Mouse (Mus musculus): ENCODE results near the gene Dcpp1. TPM values are rescaled to one million over a fixed set of nuclear protein-coding genes. Genes with fewer than 3 reads are reported as not detected.

Gene Dcpp1
- polyA plus RNA-seq, 1 experiment from 2014 or later: not detected

DNA sequence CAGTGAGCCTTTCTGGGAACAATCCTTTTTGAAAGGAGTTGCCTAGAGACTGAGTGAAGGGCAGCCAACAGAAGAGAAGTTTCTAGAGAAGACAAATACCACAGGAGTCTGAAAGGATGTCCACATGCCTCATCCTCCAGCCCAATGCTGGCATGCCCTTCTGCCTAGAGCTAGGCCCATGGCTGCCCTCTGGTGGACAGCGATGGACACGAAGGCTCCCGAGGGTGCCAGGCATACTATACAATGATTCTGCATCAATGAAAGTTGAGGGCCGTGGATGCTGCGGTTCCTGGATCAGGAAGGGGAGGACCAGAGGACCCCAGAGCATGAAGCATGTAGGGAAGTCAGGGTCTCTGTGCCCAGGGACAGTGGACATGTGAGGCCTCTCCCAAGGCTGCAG, 27.4 kb upstream of the Dcpp1 start:
- H3K27ac ChIP-seq (ENCODE audit: low read length): no peak overlapping the region; the same call in 1 of the 2 replicates
- 0 out of 2 replicates have a peak, but pooled peaks have one; percentile 30 for ATAC-seq (ENCODE audit: insufficient read depth, low FRiP score)
- H3K36me3 ChIP-seq (ENCODE audit: control insufficient read depth, insufficient read depth, low read length): no peaks in the 10 kb centered on the region
- no peak overlapping the region for H3K9ac ChIP-seq (ENCODE audit: low read length)
- H3K4me1 ChIP-seq (ENCODE audit: control insufficient read depth, insufficient read depth, low read length): no peaks in the 10 kb centered on the region
- WGBS: 38% methylated on average over 5 of the region's 5 CpGs
- no peaks in the 10 kb centered on the region for H3K27me3 ChIP-seq (ENCODE audit: control insufficient read depth, insufficient read depth, low read length)
- no peak overlapping the region for H3K4me2 ChIP-seq (ENCODE audit: low read depth, low read length)
- H3K9me3 ChIP-seq (replicated peaks; ENCODE audit: control insufficient read depth, low read length): no peaks in the 10 kb centered on the region
- no peak overlapping the region for H3K4me3 ChIP-seq (replicated peaks; ENCODE audit: low read length)

DNA sequence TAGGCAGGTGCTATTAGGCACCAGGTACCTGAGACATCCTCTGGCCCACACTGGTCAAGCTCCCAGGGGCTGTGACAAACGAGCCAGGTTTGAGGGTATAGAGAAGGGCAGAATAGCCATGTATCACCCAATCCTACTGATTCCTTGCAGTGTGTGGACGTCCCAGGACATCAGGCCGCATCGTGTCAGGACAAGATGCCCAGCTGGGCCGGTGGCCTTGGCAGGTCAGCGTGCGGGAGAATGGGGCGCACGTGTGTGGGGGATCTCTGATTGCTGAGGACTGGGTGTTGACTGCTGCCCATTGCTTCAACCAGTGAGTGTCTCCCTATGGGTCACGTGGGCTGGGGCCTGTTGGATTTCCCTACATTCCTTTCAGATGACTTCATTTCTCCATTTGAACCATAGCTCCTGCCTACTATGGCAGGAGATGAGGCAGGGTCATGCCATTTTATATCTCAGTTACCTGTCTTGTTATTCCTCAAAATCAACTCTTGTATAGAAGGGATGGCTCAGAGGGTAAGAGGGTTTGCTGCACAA, 26.4 kb upstream of the Dcpp1 start:
- Histone ChIP-seq H3K27me3 (ENCODE audit: control insufficient read depth, insufficient read depth, low read length) (no peaks in the 10 kb centered on the region), H3K36me3 (ENCODE audit: control insufficient read depth, insufficient read depth, low read length) (no peaks in the 10 kb centered on the region), H3K9me3 (replicated peaks; ENCODE audit: control insufficient read depth, low read length) (no peaks in the 10 kb centered on the region), H3K4me1 (ENCODE audit: control insufficient read depth, insufficient read depth, low read length) (peaks cover 2% of the 10 kb centered on the region; the same call in 1 of the 2 replicates), H3K9ac (ENCODE audit: low read length) (no peak overlapping the region), H3K27ac (ENCODE audit: low read length) (no peak overlapping the region), H3K4me3 (replicated peaks; ENCODE audit: low read length) (no peak overlapping the region), H3K4me2 (ENCODE audit: low read depth, low read length) (no peak overlapping the region)
- 88% methylated on average over 10 of the region's 10 CpGs for WGBS
- ATAC-seq (ENCODE audit: insufficient read depth, low FRiP score): no peak

DNA sequence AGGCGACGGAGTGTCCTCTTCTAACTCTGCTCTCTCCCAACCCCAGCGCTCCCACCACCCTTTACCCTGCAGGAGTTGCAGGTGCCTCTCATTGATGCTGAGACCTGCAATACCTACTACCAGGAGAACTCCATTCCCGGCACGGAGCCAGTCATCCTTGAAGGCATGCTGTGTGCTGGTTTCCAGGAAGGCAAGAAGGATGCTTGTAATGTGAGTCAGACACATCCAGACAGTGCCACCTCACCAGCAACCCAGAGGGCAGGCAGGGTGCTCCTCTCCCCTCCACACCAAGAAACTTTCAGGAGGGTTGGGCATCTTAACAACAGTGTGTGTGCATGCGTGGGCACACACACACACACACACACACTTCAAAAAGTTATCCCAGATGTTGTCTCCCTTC, 23.5 kb upstream of the Dcpp1 start:
- Histone ChIP-seq H3K4me1 (ENCODE audit: control insufficient read depth, insufficient read depth, low read length) (peaks cover 2% of the 10 kb centered on the region; the same call in 1 of the 2 replicates), H3K4me2 (ENCODE audit: low read depth, low read length) (no peak overlapping the region), H3K4me3 (replicated peaks; ENCODE audit: low read length) (no peak overlapping the region), H3K27me3 (ENCODE audit: control insufficient read depth, insufficient read depth, low read length) (no peaks in the 10 kb centered on the region), H3K36me3 (ENCODE audit: control insufficient read depth, insufficient read depth, low read length) (no peaks in the 10 kb centered on the region), H3K27ac (ENCODE audit: low read length) (no peak overlapping the region), H3K9me3 (replicated peaks; ENCODE audit: control insufficient read depth, low read length) (no peaks in the 10 kb centered on the region), H3K9ac (ENCODE audit: low read length) (no peak overlapping the region)
- 87% methylated on average over 6 of the region's 6 CpGs for WGBS
- no peak for ATAC-seq (ENCODE audit: insufficient read depth, low FRiP score)

DNA sequence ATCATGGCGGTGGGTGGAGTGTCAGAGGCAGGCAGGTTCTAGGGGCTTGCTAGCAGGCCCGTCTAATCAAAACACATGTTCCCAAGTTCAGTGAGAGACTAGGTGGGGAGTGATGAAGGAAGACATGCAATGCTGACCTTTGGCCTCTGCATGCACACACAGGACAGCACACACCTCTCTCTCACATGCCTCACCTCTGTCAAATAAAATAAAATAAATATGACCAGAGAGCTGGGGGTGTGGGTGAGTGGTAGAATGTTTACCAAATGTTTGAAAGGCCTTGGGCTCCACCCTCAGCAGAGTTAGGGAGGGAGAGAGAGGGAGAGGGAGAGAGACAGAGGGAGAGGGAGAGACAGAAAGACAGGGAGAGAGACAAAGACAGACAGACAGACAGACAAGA, 22.8 kb upstream of the Dcpp1 start:
- H3K9me3 ChIP-seq (replicated peaks; ENCODE audit: control insufficient read depth, low read length): no peaks in the 10 kb centered on the region
- WGBS: 42% methylated on average over 2 of the region's 2 CpGs
- no peaks in the 10 kb centered on the region for H3K27me3 ChIP-seq (ENCODE audit: control insufficient read depth, insufficient read depth, low read length)
- peaks cover 2% of the 10 kb centered on the region; the same call in 1 of the 2 replicates for H3K4me1 ChIP-seq (ENCODE audit: control insufficient read depth, insufficient read depth, low read length)
- H3K9ac ChIP-seq (ENCODE audit: low read length): no peak overlapping the region
- peak; percentile 71; the same call in 1 of the 2 replicates for ATAC-seq (ENCODE audit: insufficient read depth, low FRiP score)
- H3K27ac ChIP-seq (ENCODE audit: low read length): peak overlapping the region; percentile 51
- no peak overlapping the region for H3K4me2 ChIP-seq (ENCODE audit: low read depth, low read length)
- H3K36me3 ChIP-seq (ENCODE audit: control insufficient read depth, insufficient read depth, low read length): no peaks in the 10 kb centered on the region
- H3K4me3 ChIP-seq (replicated peaks; ENCODE audit: low read length): no peak overlapping the region

DNA sequence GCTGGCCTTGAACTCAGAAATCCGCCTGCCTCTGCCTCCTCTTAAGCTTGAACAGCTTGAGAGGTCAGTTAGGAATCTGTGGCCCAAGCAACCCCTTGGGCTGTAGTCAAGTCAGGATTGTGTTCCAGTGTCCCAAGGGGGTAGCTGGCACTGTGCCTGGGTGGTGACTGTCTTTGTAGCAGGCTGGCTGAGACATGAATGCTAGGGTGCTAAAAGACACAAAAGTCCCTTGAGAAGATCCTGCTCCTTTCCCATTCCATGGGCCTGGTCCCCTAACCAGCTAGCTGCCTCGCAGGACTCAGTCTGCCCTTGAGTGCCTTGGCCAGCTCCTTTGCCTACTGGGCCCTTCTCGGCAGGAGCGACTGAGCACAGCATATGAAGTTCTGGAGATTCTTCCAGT, 17.8 kb upstream of the Dcpp1 start:
- H3K9ac ChIP-seq (ENCODE audit: low read length): no peak overlapping the region
- ATAC-seq (ENCODE audit: insufficient read depth, low FRiP score): no peak
- H3K27me3 ChIP-seq (ENCODE audit: control insufficient read depth, insufficient read depth, low read length): no peaks in the 10 kb centered on the region
- no peaks in the 10 kb centered on the region for H3K36me3 ChIP-seq (ENCODE audit: control insufficient read depth, insufficient read depth, low read length)
- no peak overlapping the region for H3K4me2 ChIP-seq (ENCODE audit: low read depth, low read length)
- H3K4me3 ChIP-seq (replicated peaks; ENCODE audit: low read length): no peak overlapping the region
- H3K9me3 ChIP-seq (replicated peaks; ENCODE audit: control insufficient read depth, low read length): 0 out of 2 replicates have a peak, but pooled peaks cover 4% of the 10 kb centered on the region
- H3K4me1 ChIP-seq (ENCODE audit: control insufficient read depth, insufficient read depth, low read length): peaks cover 2% of the 10 kb centered on the region; the same call in 1 of the 2 replicates
- H3K27ac ChIP-seq (ENCODE audit: low read length): no peak overlapping the region
- WGBS: 76% methylated on average over 4 of the region's 4 CpGs

DNA sequence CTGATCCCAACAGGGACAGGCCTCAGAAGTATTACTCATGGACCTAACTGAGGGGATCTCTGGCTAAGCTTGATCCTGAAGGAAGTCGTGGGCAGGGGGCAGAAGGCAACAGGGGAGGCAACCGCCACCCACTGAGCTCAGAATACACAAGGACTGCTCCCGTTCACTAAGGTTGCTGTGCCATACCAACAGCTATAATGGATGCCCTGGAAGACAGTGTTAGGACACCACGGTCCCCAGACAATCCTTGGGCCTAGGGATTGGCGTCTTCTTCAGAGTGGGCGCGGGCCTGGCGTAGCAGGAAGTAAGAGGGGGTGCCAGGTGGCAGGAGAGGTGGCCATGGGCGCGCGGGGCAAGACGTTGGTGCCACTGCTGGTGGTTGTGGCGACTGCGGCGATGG, 12.9 kb upstream of the Dcpp1 start, which contains the start of gene Prss21:
Gene Prss21 (plus strand): TSS at position 301 of the 400 bp plus-strand sequence.
- ATAC-seq (ENCODE audit: insufficient read depth, low FRiP score): no peak
- Histone ChIP-seq H3K27me3 (ENCODE audit: control insufficient read depth, insufficient read depth, low read length) (no peaks in the 10 kb centered on the region), H3K4me2 (ENCODE audit: low read depth, low read length) (no peak within 1 kb of the TSS), H3K9ac (ENCODE audit: low read length) (no peak within 1 kb of the TSS), H3K36me3 (ENCODE audit: control insufficient read depth, insufficient read depth, low read length) (no peaks in the 10 kb centered on the region), H3K27ac (ENCODE audit: low read length) (no peak within 1 kb of the TSS), H3K4me3 (replicated peaks; ENCODE audit: low read length) (no peak within 1 kb of the TSS), H3K9me3 (replicated peaks; ENCODE audit: control insufficient read depth, low read length) (0 out of 2 replicates have a peak, but pooled peaks cover 4% of the 10 kb centered on the region), H3K4me1 (ENCODE audit: control insufficient read depth, insufficient read depth, low read length) (no peaks in the 10 kb centered on the region)
- whole genome bisulfite sequencing: 82% methylated on average over 15 of the region's 15 CpGs

DNA sequence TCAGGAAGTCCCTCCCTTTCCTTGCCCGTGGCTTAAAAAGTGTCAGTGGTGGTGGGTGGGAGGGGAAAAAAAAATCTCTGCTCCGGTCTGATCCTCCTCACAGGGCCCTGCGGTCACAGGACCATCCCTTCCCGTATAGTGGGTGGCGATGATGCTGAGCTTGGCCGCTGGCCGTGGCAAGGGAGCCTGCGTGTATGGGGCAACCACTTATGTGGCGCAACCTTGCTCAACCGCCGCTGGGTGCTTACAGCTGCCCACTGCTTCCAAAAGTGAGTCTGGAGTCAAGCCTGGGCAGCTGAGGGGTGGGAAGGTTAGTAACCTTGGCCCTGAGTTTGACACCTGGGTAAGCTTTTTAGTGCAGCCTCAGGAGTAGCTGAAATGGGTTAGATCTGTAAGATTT, 12.2 kb upstream of the Dcpp1 start:
- 82% methylated on average over 11 of the region's 11 CpGs for WGBS
- Histone ChIP-seq H3K9me3 (replicated peaks; ENCODE audit: control insufficient read depth, low read length) (0 out of 2 replicates have a peak, but pooled peaks cover 4% of the 10 kb centered on the region), H3K27ac (ENCODE audit: low read length) (no peak overlapping the region), H3K4me2 (ENCODE audit: low read depth, low read length) (no peak overlapping the region), H3K4me3 (replicated peaks; ENCODE audit: low read length) (no peak overlapping the region), H3K4me1 (ENCODE audit: control insufficient read depth, insufficient read depth, low read length) (no peaks in the 10 kb centered on the region), H3K9ac (ENCODE audit: low read length) (no peak overlapping the region), H3K36me3 (ENCODE audit: control insufficient read depth, insufficient read depth, low read length) (no peaks in the 10 kb centered on the region), H3K27me3 (ENCODE audit: control insufficient read depth, insufficient read depth, low read length) (no peaks in the 10 kb centered on the region)
- no peak for ATAC-seq (ENCODE audit: insufficient read depth, low FRiP score)

DNA sequence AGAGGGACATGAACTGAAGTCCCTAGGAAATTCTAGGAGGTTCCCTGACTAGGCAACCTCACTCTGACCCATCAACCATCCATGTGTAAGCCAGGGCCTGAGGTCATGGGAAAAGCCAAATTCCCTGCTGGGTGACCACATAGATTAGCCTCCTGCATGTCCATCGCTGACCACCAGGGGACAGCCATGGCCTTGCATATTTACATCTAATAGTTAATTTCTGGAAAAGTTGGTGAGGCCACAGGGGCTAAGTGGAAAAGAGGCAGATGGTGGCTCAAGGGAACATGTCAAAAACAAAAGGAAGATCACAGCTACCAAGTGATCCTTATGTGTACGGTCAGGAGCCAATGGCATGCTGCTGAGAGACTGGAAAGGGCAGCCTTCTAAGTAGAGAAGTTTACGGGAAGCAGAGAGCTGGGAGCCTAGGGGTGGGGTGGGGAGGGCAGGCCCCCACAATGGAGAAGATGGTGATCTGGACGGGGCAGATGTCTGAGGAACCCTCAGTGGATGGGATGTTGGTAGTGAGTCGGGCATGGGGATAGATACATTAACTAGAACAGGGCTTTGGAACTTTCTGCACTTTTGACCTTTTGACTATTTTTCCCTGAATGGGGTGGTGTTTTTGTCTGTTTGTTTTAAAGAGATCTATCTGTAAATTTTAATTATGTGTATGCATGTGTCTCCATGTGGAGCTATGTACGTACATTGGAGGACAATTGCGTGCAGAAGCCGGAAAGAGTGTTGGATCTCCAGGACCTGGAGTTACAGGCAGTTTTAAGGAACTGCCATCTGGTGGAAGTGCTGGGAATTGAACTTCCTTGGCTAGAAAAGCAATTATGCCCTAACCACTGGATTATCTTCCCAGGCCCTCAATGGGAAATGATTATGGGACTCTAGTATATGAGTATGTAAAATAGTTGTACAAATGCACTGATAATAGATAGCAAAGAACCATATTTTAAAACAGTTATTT, 6.5 kb upstream of the Dcpp1 start:
- H3K36me3 ChIP-seq (ENCODE audit: control insufficient read depth, insufficient read depth, low read length): no peaks in the 10 kb centered on the region
- no peak overlapping the region for H3K27ac ChIP-seq (ENCODE audit: low read length)
- H3K9me3 ChIP-seq (replicated peaks; ENCODE audit: control insufficient read depth, low read length): no peaks in the 10 kb centered on the region
- H3K4me2 ChIP-seq (ENCODE audit: low read depth, low read length): no peak overlapping the region
- no peak for ATAC-seq (ENCODE audit: insufficient read depth, low FRiP score)
- WGBS: 40% methylated on average over 8 of the region's 8 CpGs
- H3K27me3 ChIP-seq (ENCODE audit: control insufficient read depth, insufficient read depth, low read length): no peaks in the 10 kb centered on the region
- no peak overlapping the region for H3K9ac ChIP-seq (ENCODE audit: low read length)
- no peak overlapping the region for H3K4me3 ChIP-seq (replicated peaks; ENCODE audit: low read length)
- no peaks in the 10 kb centered on the region for H3K4me1 ChIP-seq (ENCODE audit: control insufficient read depth, insufficient read depth, low read length)

DNA sequence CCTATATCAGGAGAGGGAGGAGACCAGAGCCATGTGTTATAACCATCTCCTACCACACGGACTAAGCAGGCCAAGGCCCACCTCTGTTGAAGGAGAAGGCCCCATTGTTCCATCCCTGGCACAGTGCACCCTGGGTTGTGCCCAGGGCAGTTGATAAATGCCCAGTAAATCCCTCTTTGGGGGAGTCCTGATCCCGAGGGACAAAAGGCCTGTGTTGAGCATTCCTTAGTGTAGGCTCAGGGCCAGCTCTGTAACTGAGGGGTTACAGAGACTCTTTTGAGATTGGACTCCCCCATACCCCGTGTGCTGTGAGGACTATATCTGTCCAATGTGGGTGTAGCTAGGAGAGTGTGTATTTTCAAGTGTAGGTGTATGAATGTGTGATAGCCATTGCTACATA, 3.9 kb upstream of the Dcpp1 start:
- Histone ChIP-seq H3K4me2 (ENCODE audit: low read depth, low read length) (no peak overlapping the region), H3K9ac (ENCODE audit: low read length) (no peak overlapping the region), H3K27me3 (ENCODE audit: control insufficient read depth, insufficient read depth, low read length) (no peaks in the 10 kb centered on the region), H3K9me3 (replicated peaks; ENCODE audit: control insufficient read depth, low read length) (no peaks in the 10 kb centered on the region), H3K27ac (ENCODE audit: low read length) (no peak overlapping the region), H3K36me3 (ENCODE audit: control insufficient read depth, insufficient read depth, low read length) (no peaks in the 10 kb centered on the region), H3K4me3 (replicated peaks; ENCODE audit: low read length) (no peak overlapping the region), H3K4me1 (ENCODE audit: control insufficient read depth, insufficient read depth, low read length) (no peaks in the 10 kb centered on the region)
- 54% methylated on average over 3 of the region's 3 CpGs for WGBS
- peak; percentile 68; the same call in 1 of the 2 replicates for ATAC-seq (ENCODE audit: insufficient read depth, low FRiP score)
